Mouse (Mus musculus): ENCODE measurements around the gene Frs2.
"Not testable (repeated sequence)": the region's sequence is repeated elsewhere in the genome, so short reads cannot be mapped to it uniquely, and the experiment has no call there.

Frs2 gene

DNA sequence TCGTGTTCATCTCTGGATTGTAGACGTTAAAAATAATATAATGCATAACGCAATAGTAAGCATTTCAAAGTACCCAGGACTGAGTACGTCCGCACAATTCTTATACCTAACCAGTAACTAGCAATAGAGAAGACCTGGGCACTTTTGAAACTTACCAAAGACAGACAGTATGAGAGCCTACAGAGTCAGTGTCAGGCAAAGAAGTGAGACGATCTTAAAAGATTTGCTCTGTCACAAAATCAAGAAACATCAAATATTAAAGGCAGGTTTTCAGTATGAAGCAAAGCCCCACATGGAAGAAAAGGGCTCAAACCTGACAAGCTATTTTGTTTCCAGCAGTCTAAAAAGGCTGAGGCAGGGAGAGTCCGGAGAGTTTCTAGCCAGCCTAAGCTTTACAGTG lies 907 bp upstream of the Frs2 start:
- in situ Hi-C loops (cut with MboI; ENCODE audit: unreplicated experiment in 2 of 2) = loop anchor here in 1 of 2 experiments (5.0 kb wide), 1 partner anchor 37 kb away; no protein-coding TSS in a partner anchor

DNA sequence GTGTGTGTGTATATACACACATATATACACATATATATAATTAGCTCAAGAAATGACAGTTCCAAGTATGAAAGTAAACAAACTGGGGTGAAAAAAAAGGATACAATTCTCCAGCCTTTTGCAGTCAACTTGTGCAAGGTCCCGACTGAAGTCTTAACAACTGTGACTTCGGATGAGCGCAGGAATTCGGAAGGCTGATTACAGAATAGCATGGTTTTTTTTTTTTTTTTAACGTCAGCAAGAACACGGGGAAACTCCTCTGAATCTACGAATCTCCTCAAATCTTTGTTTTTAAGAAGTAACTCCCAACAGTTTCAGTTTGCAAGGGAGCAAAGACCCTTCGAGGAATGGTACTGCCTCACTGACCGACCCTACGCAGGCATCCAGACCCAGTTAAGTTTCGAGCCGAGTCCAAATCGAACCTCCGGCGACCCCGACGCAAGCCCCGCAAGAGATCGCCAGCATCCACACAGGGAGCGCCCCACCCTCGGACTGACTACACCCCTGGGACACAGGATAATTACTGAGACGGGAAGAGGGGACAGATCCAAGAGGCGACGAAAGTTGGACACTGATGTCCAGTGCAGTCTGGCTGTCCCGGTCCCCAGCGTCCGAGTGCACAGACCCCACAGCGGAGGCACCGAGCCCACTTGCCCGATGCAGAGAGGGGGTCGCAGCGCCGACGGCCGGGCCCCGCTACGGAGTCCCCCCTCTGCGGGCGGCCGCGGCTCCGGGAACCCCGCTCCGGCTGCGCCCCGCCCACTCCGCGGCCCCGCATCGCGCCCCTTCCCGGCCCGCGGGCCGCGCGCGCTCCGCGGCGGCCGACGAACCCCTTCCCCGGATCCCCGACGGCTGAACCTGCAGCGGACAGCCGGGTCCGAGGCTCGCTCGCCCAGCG lies 622 bp downstream of the Frs2 start:
- in situ Hi-C loops (cut with MboI; ENCODE audit: unreplicated experiment in 2 of 2) = loop anchor here in 1 of 2 experiments (5.0 kb wide), 1 partner anchor 35 kb away; no protein-coding TSS in a partner anchor

DNA sequence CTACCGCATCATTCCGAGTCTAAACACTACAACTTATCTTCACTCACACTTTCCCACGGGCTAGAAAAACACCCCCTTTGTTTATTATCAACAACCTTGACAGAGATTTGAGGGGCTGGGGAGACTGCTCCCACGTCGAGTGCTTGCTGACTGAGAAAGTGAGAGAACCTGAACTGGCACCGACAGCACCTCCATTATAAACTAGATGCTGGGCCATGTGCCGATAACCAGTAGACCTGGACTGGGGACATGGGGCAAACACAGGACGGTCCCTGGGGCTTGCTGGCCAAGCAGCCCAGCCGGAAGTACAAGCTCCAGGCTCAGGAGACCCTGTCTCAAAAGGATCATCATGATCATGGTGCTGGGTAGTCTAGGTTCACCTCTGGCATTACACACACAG lies 1.9 kb downstream of the Frs2 start:
- in situ Hi-C loops (cut with MboI; ENCODE audit: unreplicated experiment in 2 of 2) = loop anchor here in 1 of 2 experiments (5.0 kb wide), 1 partner anchor 34 kb away; no protein-coding TSS in a partner anchor

- in situ Hi-C loops (cut with MboI; ENCODE audit: unreplicated experiment in 2 of 2) = loop anchor here in 1 of 2 experiments (5.0 kb wide), 1 partner anchor 33 kb away; no protein-coding TSS in a partner anchor
Observed at GRCm38 (mm10) chr10:117145546-117146265, 2.6 kb downstream of the Frs2 start.

DNA sequence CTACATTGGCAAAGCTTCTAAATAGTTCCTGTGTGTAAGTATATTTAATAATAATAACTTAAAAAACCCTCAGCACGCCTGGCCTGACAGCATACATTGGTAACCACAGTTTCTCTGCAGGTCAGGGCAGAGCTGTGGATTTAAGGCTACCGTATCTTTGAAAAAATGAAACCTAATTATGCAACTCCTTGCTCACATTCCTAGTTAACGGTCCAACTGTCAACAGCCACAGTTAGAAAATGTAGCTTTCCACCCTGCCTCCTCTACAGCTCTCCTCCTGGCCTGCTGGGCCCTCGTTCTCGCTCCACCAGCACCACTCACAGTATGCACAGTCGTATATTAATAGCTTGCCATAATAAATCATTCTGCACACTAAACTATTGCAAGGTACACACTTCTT lies 3.7 kb downstream of the Frs2 start:
- in situ Hi-C loops (cut with MboI; ENCODE audit: unreplicated experiment in 2 of 2) = loop anchor here in 1 of 2 experiments (5.0 kb wide), 1 partner anchor 32 kb away; no protein-coding TSS in a partner anchor

DNA sequence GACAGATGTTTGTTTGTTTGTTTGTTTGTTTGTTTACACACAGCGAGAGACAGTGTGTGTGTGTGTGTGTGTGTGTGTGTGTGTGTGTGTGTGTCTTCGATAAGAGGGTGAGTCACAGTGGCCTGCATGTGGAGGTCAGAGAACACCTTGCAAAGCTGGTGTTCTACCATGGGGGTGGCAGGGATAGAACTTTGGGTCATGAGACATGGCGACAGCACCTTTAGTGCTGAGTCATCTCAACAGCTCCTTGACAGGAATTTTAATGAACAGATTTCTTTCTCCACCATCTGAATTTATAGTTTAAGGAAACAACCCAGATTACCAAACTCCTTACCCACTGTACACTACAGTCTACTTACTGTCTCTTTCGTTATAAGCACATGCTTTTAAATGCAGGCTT lies 4.3 kb downstream of the Frs2 start:
- in situ Hi-C loops (cut with MboI; ENCODE audit: unreplicated experiment in 2 of 2) = no loop called here

GRCm38 (mm10) chr10:117143311-117143710 lies 5.0 kb downstream of the Frs2 start:
- in situ Hi-C loops (cut with MboI; ENCODE audit: unreplicated experiment in 2 of 2) = no loop called here

- in situ Hi-C loops (cut with MboI; ENCODE audit: unreplicated experiment in 2 of 2) = no loop called here
Observed at GRCm38 (mm10) chr10:117141939-117142552, 6.3 kb downstream of the Frs2 start.

- in situ Hi-C loops (cut with MboI; ENCODE audit: unreplicated experiment in 2 of 2) = not testable (repeated sequence)
Observed at GRCm38 (mm10) chr10:117131506-117131905, 16.8 kb downstream of the Frs2 start.

- in situ Hi-C loops (cut with MboI; ENCODE audit: unreplicated experiment in 2 of 2) = no loop called here
Observed at GRCm38 (mm10) chr10:117130037-117130436, 18.3 kb downstream of the Frs2 start.

- in situ Hi-C loops (cut with MboI; ENCODE audit: unreplicated experiment in 2 of 2) = no loop called here
Observed at GRCm38 (mm10) chr10:117128693-117129092, 19.6 kb downstream of the Frs2 start.

GRCm38 (mm10) chr10:117127480-117127879 lies 20.9 kb downstream of the Frs2 start:
- in situ Hi-C loops (cut with MboI; ENCODE audit: unreplicated experiment in 2 of 2) = no loop called here

DNA sequence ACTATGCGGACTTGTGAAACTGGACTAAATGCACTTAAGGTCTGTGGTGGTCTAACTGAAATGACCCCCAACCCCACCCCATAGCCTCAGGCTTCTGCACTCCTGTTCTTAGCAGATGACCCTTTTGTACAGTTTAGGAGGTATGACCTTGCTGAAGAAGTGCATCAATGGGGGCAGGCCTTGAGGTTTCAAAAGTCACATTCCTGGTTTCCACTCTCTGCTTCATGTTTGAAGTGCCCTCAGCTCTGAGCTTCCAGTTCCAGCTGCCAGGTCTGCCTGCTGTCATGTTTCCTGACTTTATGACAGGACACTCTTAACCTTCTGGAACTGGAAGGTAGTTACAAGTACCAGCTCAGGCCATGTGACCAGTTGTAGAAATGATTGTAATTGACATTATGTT lies 21.6 kb downstream of the Frs2 start:
- in situ Hi-C loops (cut with MboI; ENCODE audit: unreplicated experiment in 2 of 2) = no loop called here

DNA sequence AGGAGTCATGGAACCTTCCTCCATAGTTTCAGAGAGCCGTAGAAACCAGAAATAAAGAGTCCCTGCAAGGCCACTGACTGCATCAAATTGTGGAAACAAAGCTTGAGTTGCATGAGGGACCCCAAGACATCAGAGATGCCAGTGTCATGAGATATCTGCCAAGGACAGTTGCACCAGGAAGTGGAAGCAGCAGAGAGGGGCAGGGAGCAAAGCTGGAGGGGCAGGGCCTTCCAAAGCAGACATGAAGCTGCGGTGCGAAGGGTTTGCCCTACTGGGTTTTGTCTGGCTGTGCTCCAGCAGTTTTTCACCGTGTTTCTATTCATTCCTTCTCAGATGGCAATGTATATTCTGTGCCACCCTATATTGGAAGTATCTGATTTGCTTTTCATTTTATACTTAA lies 22.1 kb downstream of the Frs2 start:
- in situ Hi-C loops (cut with MboI; ENCODE audit: unreplicated experiment in 2 of 2) = no loop called here

DNA sequence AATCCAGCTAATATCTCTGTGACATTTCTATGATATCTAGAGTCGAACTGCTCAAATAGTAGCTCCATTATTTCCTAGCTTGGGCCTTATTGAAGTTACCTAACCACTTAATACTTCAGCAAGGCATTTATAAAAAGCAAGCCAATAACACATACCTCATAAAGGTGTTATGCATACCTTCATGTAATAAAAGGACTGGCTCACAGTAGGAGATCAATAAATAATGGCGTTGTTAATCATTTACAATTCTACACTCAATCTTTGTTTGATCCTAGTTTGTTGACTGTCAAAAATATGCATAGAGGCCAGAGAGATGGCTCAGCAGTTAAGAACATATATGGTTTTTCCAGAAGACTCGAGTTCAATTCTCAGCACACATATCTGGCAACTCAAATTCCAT lies 26.9 kb downstream of the Frs2 start:
- in situ Hi-C loops (cut with MboI; ENCODE audit: unreplicated experiment in 2 of 2) = no loop called here

GRCm38 (mm10) chr10:117120051-117120666 lies 28.2 kb downstream of the Frs2 start:
- in situ Hi-C loops (cut with MboI; ENCODE audit: unreplicated experiment in 2 of 2) = no loop called here

- in situ Hi-C loops (cut with MboI; ENCODE audit: unreplicated experiment in 2 of 2) = no loop called here
Observed at GRCm38 (mm10) chr10:117119531-117119930, 28.8 kb downstream of the Frs2 start.

- in situ Hi-C loops (cut with MboI; ENCODE audit: unreplicated experiment in 2 of 2) = no loop called here
Observed at GRCm38 (mm10) chr10:117118421-117118831, 29.9 kb downstream of the Frs2 start.

DNA sequence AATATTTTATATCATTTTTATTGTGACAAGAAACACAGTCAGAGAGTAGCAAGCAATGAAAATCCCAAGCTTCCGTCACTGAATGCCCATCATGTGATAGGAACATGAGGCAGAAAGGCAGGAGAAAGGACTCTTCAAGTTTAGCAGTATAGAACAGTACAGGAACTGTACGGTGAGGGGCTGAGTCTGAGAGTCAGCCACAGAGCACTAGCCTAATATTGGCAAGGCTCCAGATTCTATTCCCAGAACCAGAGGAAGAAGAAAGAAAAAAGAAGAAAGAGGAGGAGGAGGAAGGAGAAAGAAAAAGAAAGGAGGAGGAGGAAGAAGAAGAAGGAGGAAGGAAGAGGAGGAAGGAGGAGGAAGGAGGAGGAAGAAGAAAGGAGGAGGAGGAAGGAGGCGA lies 32.7 kb downstream of the Frs2 start:
- in situ Hi-C loops (cut with MboI; ENCODE audit: unreplicated experiment in 2 of 2) = no loop called here

DNA sequence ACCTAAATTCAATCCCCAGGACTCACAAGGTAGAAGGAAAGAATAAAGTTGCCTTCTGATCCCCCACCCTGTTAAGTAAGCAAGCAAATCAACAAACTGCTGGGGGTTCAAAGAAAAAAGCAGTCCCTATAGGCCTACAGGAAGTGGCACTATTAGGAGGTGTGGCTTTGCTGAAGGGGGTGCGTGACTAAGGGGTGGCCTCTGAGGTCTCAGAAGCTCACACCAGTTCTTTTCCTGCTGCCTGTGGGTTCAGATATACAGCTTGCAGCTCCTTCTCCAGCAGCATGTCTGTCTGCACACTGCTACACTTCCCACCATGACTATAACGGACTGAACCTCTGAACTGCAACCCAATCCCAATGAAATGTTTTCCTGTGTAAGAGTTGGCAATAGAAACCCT lies 35.8 kb downstream of the Frs2 start:
- in situ Hi-C loops (cut with MboI; ENCODE audit: unreplicated experiment in 2 of 2) = loop anchor here in 1 of 2 experiments (5.0 kb wide), 1 partner anchor 35 kb away; the partner anchor contains the start of gene Frs2

Data from v-Abl transformed pro-B cells (cell line).